Mouse (Mus musculus): ENCODE results near the gene Ttc19. TPM values are rescaled to one million over a fixed set of nuclear protein-coding genes. Genes with fewer than 3 reads are reported as not detected.

The Ttc19 gene
- total and polyA plus RNA-seq, 3 experiments, result 4.2 to 33.9 (median 16.2) TPM

- H3K9me3 ChIP-seq (replicated peaks), result no peaks in the 10 kb centered on the region
- DNase-seq (ENCODE audit: low spot score) (no peak), ATAC-seq (ENCODE audit: extremely low read depth, insufficient number of reproducible peaks, low FRiP score, poor library complexity, severe bottlenecking) (no peak)
- no peaks in the 10 kb centered on the region for H3K27me3 ChIP-seq (ENCODE audit: insufficient read depth, low read length)
- H3K4me3 ChIP-seq (ENCODE audit: low read depth, low read length), result no peak overlapping the region
- no peak for TF ChIP-seq POLR2AphosphoS5 (IDR thresholded peaks at IDR 0.05; ENCODE audit: insufficient replicate concordance, low read depth, low read length)
- no peak for TF ChIP-seq GATA2 (IDR thresholded peaks at IDR 0.05; ENCODE audit: borderline replicate concordance, low read depth, low read length)
- TF ChIP-seq GATA1 (IDR thresholded peaks at IDR 0.05; ENCODE audit: borderline replicate concordance, low read length), result no peak
- TF ChIP-seq TAL1 (conservative IDR thresholded peaks at IDR 0.05; ENCODE audit: low read depth, low read length), result no peak
- no peak for TF ChIP-seq CTCF (IDR thresholded peaks at IDR 0.05; ENCODE audit: low read depth, low read length)
- no peaks in the 10 kb centered on the region; the same call in 1 of the 2 replicates for H3K4me1 ChIP-seq (ENCODE audit: insufficient read depth, low read depth, low read length)
- peaks cover 62% of the 10 kb centered on the region for H3K36me3 ChIP-seq (replicated peaks)
Observed at GRCm38 (mm10) chr11:62298883-62299282, 17.6 kb downstream of the Ttc19 start.

- no peak overlapping the region for H3K4me3 ChIP-seq (ENCODE audit: low read depth, low read length)
- TF ChIP-seq CTCF (IDR thresholded peaks at IDR 0.05; ENCODE audit: low read depth, low read length), result no peak
- no peak for TF ChIP-seq GATA1 (IDR thresholded peaks at IDR 0.05; ENCODE audit: borderline replicate concordance, low read length)
- no peak for TF ChIP-seq GATA2 (IDR thresholded peaks at IDR 0.05; ENCODE audit: borderline replicate concordance, low read depth, low read length)
- no peak for TF ChIP-seq POLR2AphosphoS5 (IDR thresholded peaks at IDR 0.05; ENCODE audit: insufficient replicate concordance, low read depth, low read length)
- TF ChIP-seq TAL1 (conservative IDR thresholded peaks at IDR 0.05; ENCODE audit: low read depth, low read length), result no peak
- DNase-seq (ENCODE audit: low spot score) (no peak), ATAC-seq (ENCODE audit: extremely low read depth, insufficient number of reproducible peaks, low FRiP score, poor library complexity, severe bottlenecking) (no peak)
- peaks cover 66% of the 10 kb centered on the region for H3K36me3 ChIP-seq (replicated peaks)
- H3K9me3 ChIP-seq (replicated peaks), result no peaks in the 10 kb centered on the region
- H3K4me1 ChIP-seq (ENCODE audit: insufficient read depth, low read depth, low read length), result no peaks in the 10 kb centered on the region
- H3K27me3 ChIP-seq (ENCODE audit: insufficient read depth, low read length), result no peaks in the 10 kb centered on the region
Observed at GRCm38 (mm10) chr11:62305866-62306265, 24.6 kb downstream of the Ttc19 start.

GRCm38 (mm10) chr11:62309296-62309695 is 28.0 kb downstream of the Ttc19 start:
- H3K27me3 ChIP-seq (ENCODE audit: insufficient read depth, low read length), result no peaks in the 10 kb centered on the region
- DNase-seq (ENCODE audit: low spot score) (no peak), ATAC-seq (ENCODE audit: extremely low read depth, insufficient number of reproducible peaks, low FRiP score, poor library complexity, severe bottlenecking) (no peak)
- no peaks in the 10 kb centered on the region for H3K9me3 ChIP-seq (replicated peaks)
- no peak for TF ChIP-seq POLR2AphosphoS5 (IDR thresholded peaks at IDR 0.05; ENCODE audit: insufficient replicate concordance, low read depth, low read length)
- TF ChIP-seq TAL1 (conservative IDR thresholded peaks at IDR 0.05; ENCODE audit: low read depth, low read length), result no peak
- no peak for TF ChIP-seq CTCF (IDR thresholded peaks at IDR 0.05; ENCODE audit: low read depth, low read length)
- TF ChIP-seq GATA2 (IDR thresholded peaks at IDR 0.05; ENCODE audit: borderline replicate concordance, low read depth, low read length), result no peak
- TF ChIP-seq GATA1 (IDR thresholded peaks at IDR 0.05; ENCODE audit: borderline replicate concordance, low read length), result no peak
- H3K4me1 ChIP-seq (ENCODE audit: insufficient read depth, low read depth, low read length), result no peaks in the 10 kb centered on the region
- peaks cover 71% of the 10 kb centered on the region for H3K36me3 ChIP-seq (replicated peaks)
- H3K4me3 ChIP-seq (ENCODE audit: low read depth, low read length), result no peak overlapping the region

- no peak for DNase-seq (ENCODE audit: low spot score)
- H3K36me3 ChIP-seq (replicated peaks), result peaks cover 76% of the 10 kb centered on the region
- H3K9me3 ChIP-seq (replicated peaks), result no peaks in the 10 kb centered on the region
- no peak for ATAC-seq (ENCODE audit: extremely low read depth, insufficient number of reproducible peaks, low FRiP score, poor library complexity, severe bottlenecking)
- no peaks in the 10 kb centered on the region for H3K4me1 ChIP-seq (ENCODE audit: insufficient read depth, low read depth, low read length)
- H3K27me3 ChIP-seq (ENCODE audit: insufficient read depth, low read length), result no peaks in the 10 kb centered on the region
- no peak overlapping the region for H3K4me3 ChIP-seq (ENCODE audit: low read depth, low read length)
- no peak for TF ChIP-seq TAL1 (conservative IDR thresholded peaks at IDR 0.05; ENCODE audit: low read depth, low read length)
- no peak for TF ChIP-seq GATA1 (IDR thresholded peaks at IDR 0.05; ENCODE audit: borderline replicate concordance, low read length)
- no peak for TF ChIP-seq POLR2AphosphoS5 (IDR thresholded peaks at IDR 0.05; ENCODE audit: insufficient replicate concordance, low read depth, low read length)
- no peak for TF ChIP-seq GATA2 (IDR thresholded peaks at IDR 0.05; ENCODE audit: borderline replicate concordance, low read depth, low read length)
- no peak for TF ChIP-seq CTCF (IDR thresholded peaks at IDR 0.05; ENCODE audit: low read depth, low read length)
Observed at GRCm38 (mm10) chr11:62314984-62315383, 33.7 kb downstream of the Ttc19 start.

DNA sequence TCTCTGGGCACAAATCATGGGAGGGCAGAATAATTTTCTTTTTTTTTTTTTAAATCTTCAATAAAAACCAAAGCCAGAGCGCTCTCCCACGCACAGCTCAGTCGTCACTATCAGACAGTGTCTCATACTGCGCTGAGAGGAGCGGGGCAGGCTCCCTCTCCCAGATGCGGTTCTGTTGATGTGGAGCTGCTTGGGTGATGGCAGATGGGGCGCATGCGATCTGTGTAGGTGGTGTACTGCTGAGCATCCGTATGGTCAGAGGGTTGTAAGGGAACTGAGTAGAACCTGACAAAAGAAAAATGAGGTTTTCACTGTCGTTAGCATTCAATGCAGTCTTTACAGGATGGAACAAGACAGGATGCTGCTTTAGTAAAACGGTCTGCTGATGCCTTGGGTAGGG is 36.5 kb downstream of the Ttc19 start:
- H3K4me1 ChIP-seq (ENCODE audit: insufficient read depth, low read depth, low read length), result no peaks in the 10 kb centered on the region
- H3K9me3 ChIP-seq (replicated peaks), result no peaks in the 10 kb centered on the region
- no peak for DNase-seq (ENCODE audit: low spot score)
- no peaks in the 10 kb centered on the region for H3K27me3 ChIP-seq (ENCODE audit: insufficient read depth, low read length)
- no peak overlapping the region for H3K4me3 ChIP-seq (ENCODE audit: low read depth, low read length)
- H3K36me3 ChIP-seq (replicated peaks), result peaks cover 91% of the 10 kb centered on the region
- no peak for TF ChIP-seq TAL1 (conservative IDR thresholded peaks at IDR 0.05; ENCODE audit: low read depth, low read length)
- no peak for TF ChIP-seq GATA1 (IDR thresholded peaks at IDR 0.05; ENCODE audit: borderline replicate concordance, low read length)
- no peak for TF ChIP-seq CTCF (IDR thresholded peaks at IDR 0.05; ENCODE audit: low read depth, low read length)
- no peak for TF ChIP-seq GATA2 (IDR thresholded peaks at IDR 0.05; ENCODE audit: borderline replicate concordance, low read depth, low read length)
- no peak for TF ChIP-seq POLR2AphosphoS5 (IDR thresholded peaks at IDR 0.05; ENCODE audit: insufficient replicate concordance, low read depth, low read length)
- no peak for ATAC-seq (ENCODE audit: extremely low read depth, insufficient number of reproducible peaks, low FRiP score, poor library complexity, severe bottlenecking)

- DNase-seq (ENCODE audit: low spot score) (no peak), ATAC-seq (ENCODE audit: extremely low read depth, insufficient number of reproducible peaks, low FRiP score, poor library complexity, severe bottlenecking) (no peak)
- Histone ChIP-seq H3K4me1 (ENCODE audit: insufficient read depth, low read depth, low read length) (no peaks in the 10 kb centered on the region), H3K27me3 (ENCODE audit: insufficient read depth, low read length) (no peaks in the 10 kb centered on the region), H3K36me3 (replicated peaks) (peaks cover 90% of the 10 kb centered on the region), H3K9me3 (replicated peaks) (no peaks in the 10 kb centered on the region), H3K4me3 (ENCODE audit: low read depth, low read length) (no peak overlapping the region)
- TF ChIP-seq CTCF (IDR thresholded peaks at IDR 0.05; ENCODE audit: low read depth, low read length) (no peak), POLR2AphosphoS5 (IDR thresholded peaks at IDR 0.05; ENCODE audit: insufficient replicate concordance, low read depth, low read length) (no peak), GATA2 (IDR thresholded peaks at IDR 0.05; ENCODE audit: borderline replicate concordance, low read depth, low read length) (no peak), TAL1 (conservative IDR thresholded peaks at IDR 0.05; ENCODE audit: low read depth, low read length) (no peak)
Observed at GRCm38 (mm10) chr11:62320097-62320496, 38.8 kb downstream of the Ttc19 start.

Measured in G1E (cell line).